Mouse (Mus musculus) lung, adult 18-20 months (tissue): Measurements from ENCODE around the gene Wdr54.
A peak's percentile ranks its signal among the peaks of the same experiment; 100 is the strongest.

Experiments
- DNase-seq, 2 experiments: peaks; one replicate each; pipeline ENCODE4 v3.0.0; 2022; ENCODE audit warnings: mixed read lengths in 2 of 2

The Wdr54 gene

DNA sequence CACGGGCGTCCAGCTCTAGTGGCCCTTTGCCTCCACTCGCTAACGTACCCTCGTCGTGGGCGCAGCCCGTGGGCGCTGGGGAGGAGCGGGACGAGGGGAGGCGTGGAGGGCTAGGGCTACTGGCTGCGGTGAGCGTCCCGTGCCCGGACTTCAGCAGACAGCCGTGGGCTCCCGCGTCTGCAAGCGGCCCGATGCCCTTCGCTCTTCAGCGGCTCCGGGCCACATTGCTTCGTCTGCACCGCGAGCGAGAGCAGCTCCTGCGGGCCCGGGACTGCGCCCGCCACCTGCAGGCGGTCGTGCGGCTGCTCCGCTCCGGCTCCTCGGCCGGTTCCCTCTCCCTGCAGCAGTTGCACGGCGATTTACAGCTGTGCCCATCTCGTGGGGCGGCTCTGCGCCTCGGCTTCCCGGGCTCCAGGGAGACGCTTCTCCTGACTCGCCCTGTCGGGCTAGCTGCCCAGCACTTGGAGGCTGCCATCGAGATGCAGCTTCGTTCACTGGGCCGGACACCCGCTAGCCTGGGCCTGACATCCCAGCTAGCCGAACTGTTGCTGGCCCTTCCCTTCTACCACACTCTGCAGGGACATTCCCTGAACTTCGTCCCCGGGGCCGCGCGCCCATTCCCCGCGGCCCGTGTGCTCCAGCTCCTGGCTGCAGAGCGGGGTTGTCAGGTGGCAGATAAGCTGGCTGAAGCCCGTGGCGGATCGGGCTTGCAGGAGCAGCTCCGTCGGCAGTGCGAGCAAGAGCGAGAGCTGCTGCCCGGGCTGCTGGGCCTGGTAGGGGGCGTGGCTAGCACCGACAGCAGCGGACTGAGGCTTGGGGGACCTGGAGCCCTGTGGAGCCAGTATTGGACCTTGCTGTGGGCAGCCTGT lies 54.3 kb downstream of the Wdr54 start:
- DNase-seq, result peak; percentile 60 to 61

- DNase-seq, result peak; percentile 94 to 95
Measured at GRCm38 (mm10) chr6:83101316-83101687, 54.9 kb downstream of the Wdr54 start, which contains the start of the genes Ccdc142 and Gm42688. TSS of gene Ccdc142 (plus strand) at chr6:83101601. TSS of gene Gm42688 (plus strand) at chr6:83101617.
